Mouse (Mus musculus): ENCODE data around the gene Baz1b. TPM values are rescaled to one million over a fixed set of nuclear protein-coding genes. Genes with fewer than 3 reads are reported as not detected.
A peak's percentile ranks its signal among the peaks of the same experiment; 100 is the strongest.

Baz1b gene
- polyA plus RNA-seq, 1 experiment from 2014 or later, result 37.2 TPM

DNA sequence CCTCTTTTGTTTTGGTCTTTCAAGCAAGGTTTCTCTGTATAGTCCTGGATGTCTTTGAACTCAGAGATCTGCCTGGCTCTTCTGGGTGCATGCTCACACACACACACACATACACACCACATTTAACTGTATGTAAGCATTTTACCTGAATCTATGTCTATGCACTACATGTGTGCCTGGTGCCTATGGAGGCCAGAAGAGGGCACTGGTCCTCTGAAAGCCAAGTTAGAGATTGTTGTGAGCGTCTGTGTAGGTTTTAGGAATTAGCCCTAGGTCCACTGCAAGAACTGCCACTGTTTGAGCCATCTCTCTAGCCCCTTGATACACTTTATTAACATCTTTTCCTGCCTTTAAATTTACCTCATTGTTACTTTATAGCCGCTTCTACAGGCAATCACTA is 51.8 kb downstream of the Baz1b start:
- Histone ChIP-seq H3K36me3 (peaks cover 95% of the 10 kb centered on the region), H3K4me1 (replicated peaks) (peaks cover 41% of the 10 kb centered on the region), H3K9me3 (replicated peaks) (no peaks in the 10 kb centered on the region), H3K4me2 (no peak overlapping the region), H3K9ac (no peak overlapping the region), H3K4me3 (no peak overlapping the region), H3K27ac (ENCODE audit: poor library complexity, severe bottlenecking) (no peak overlapping the region), H3K27me3 (replicated peaks) (no peaks in the 10 kb centered on the region)
- WGBS, result 75% methylated on average over 2 of the region's 2 CpGs
- no peak for ATAC-seq (ENCODE audit: insufficient number of reproducible peaks, low FRiP score)

DNA sequence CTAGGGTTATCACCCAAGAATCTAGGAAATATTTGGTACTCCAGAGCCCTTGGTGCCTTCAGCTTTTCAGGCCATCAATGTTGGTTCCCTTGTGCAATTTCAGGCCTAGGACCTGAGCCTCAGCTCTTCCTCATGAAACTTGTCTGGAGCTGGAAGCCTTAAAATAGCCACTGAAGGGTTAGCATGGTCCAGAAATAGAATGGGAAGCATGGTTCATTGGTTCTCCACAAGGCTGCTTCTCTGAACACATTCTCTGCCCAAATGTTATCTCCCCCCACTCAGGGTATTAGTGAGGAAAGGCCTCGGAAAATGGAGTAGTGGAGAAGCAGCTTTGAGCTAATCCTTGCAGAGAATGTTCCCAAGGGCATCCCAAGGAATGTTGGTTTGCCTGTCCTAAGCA is 54.4 kb downstream of the Baz1b start:
- ATAC-seq (ENCODE audit: insufficient number of reproducible peaks, low FRiP score), result no peak
- 0 out of 2 replicates have a peak overlapping the region, but pooled peaks have one; percentile 2 for H3K9ac ChIP-seq
- peak overlapping the region; percentile 5 for H3K4me2 ChIP-seq
- no peaks in the 10 kb centered on the region for H3K9me3 ChIP-seq (replicated peaks)
- peaks cover 96% of the 10 kb centered on the region for H3K36me3 ChIP-seq
- H3K27me3 ChIP-seq (replicated peaks), result no peaks in the 10 kb centered on the region
- WGBS, result 50% methylated on average over 1 of the region's 1 CpGs
- H3K4me1 ChIP-seq (replicated peaks), result peaks cover 41% of the 10 kb centered on the region
- peak overlapping the region; percentile 95 for H3K27ac ChIP-seq (ENCODE audit: poor library complexity, severe bottlenecking)
- H3K4me3 ChIP-seq, result no peak overlapping the region

DNA sequence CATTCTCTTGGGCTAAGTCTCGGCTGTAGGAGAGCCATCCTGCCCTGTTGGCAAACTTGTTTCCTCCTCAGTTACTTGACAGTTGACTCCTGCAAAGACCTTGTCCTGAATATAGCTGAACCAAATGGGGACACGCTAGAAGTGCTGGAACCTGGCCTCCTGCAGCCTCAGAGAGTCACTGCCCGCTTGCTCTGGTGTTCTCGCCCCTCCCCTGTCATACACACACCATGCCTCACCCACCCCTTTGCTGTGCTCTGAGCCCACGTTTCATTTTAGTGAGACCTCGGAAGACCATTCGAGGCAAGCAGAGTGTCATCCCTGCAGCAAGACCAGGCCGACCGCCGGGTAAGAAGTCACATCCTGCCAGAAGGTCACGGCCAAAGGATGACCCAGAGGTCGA is 55.1 kb downstream of the Baz1b start:
- Histone ChIP-seq H3K4me1 (replicated peaks) (peaks cover 41% of the 10 kb centered on the region), H3K27ac (ENCODE audit: poor library complexity, severe bottlenecking) (peak overlapping the region; percentile 95), H3K4me3 (no peak overlapping the region), H3K9ac (no peak overlapping the region), H3K36me3 (peaks cover 93% of the 10 kb centered on the region), H3K9me3 (replicated peaks) (no peaks in the 10 kb centered on the region), H3K27me3 (replicated peaks) (no peaks in the 10 kb centered on the region), H3K4me2 (peak overlapping the region; percentile 5; the same call in 1 of the 2 replicates)
- no peak for ATAC-seq (ENCODE audit: insufficient number of reproducible peaks, low FRiP score)
- WGBS, result 74% methylated on average over 12 of the region's 12 CpGs

DNA sequence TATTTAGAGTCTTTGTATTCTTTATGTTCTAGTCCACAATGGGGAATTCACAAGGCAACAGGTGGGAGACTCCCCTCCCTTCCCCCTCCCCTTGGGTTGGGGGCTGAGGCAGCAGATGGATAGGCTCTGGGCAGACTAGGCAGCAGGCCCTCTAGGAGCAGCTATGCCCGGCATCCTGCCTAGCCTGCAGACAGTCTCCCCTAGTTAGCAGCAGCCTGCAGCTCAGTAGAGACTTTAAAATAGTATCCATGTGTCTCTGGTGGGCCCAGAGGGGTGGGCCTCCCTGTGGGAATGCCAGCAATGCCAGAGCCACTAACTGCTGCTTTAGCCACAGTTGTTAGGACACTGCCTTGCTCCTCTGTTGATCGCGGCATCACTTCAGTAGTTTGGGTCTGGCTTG is 55.5 kb downstream of the Baz1b start:
- H3K9ac ChIP-seq, result peak overlapping the region; percentile 15; the same call in 1 of the 2 replicates
- 54% methylated on average over 3 of the region's 3 CpGs for WGBS
- peaks cover 92% of the 10 kb centered on the region for H3K36me3 ChIP-seq
- ATAC-seq (ENCODE audit: insufficient number of reproducible peaks, low FRiP score), result no peak
- 0 out of 2 replicates have a peak overlapping the region, but pooled peaks have one; percentile 3 for H3K4me2 ChIP-seq
- H3K4me3 ChIP-seq, result no peak overlapping the region
- no peaks in the 10 kb centered on the region for H3K27me3 ChIP-seq (replicated peaks)
- H3K27ac ChIP-seq (ENCODE audit: poor library complexity, severe bottlenecking), result peak overlapping the region; percentile 95
- peaks cover 41% of the 10 kb centered on the region for H3K4me1 ChIP-seq (replicated peaks)
- H3K9me3 ChIP-seq (replicated peaks), result no peaks in the 10 kb centered on the region

DNA sequence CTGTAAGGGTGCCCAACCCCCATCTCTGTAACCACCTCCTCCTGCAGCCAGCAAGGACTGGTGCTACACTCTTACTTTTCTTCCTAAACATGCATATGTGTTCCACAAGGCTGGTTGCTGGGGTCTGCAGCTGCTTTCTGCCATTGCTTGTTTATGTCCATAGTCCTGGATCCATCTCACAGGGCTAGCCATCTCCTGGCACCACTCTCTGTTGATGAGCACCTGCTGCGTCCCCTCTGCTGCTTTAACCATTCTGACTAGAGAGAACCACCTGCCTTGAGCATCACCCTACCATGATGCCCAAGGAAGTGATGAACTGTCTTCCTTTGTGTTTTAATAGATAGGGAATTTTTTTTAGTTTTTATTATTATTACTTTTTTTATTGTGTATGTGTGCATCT is 56.1 kb downstream of the Baz1b start:
- 87% methylated on average over 1 of the region's 1 CpGs for WGBS

DNA sequence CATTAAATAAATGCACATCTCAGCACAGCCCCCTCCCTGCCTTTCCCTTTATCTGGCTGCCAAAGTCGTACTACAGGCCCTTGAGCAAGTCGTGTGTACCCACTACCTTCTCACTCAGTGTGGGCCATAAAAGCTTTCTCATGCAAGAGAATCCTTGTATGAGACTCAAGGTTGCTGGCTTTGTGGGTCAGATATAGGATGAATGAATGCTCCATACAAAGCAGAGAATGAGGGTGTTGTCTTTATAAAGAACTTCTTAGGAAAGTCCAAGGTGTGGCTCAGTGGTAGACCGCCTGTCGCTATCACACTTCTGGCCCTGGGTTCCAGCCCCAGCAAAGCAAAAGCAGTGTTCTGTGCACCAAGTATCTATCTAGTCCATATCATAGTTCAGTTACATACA is 59.5 kb downstream of the Baz1b start:
- no peak overlapping the region for H3K4me2 ChIP-seq
- H3K27ac ChIP-seq (ENCODE audit: poor library complexity, severe bottlenecking), result no peak overlapping the region
- no peak overlapping the region for H3K4me3 ChIP-seq
- peaks cover 53% of the 10 kb centered on the region for H3K36me3 ChIP-seq
- peaks cover 43% of the 10 kb centered on the region for H3K4me1 ChIP-seq (replicated peaks)
- H3K9ac ChIP-seq, result no peak overlapping the region
- 61% methylated on average over 4 of the region's 4 CpGs for WGBS
- no peaks in the 10 kb centered on the region for H3K9me3 ChIP-seq (replicated peaks)
- peaks cover 23% of the 10 kb centered on the region for H3K27me3 ChIP-seq (replicated peaks)
- ATAC-seq (ENCODE audit: insufficient number of reproducible peaks, low FRiP score), result no peak

More for the DNA sequence above, 56.1 kb downstream of the Baz1b start:
- ATAC-seq (ENCODE audit: insufficient number of reproducible peaks, low FRiP score), result no peak
- H3K4me3 ChIP-seq, result no peak overlapping the region
- no peaks in the 10 kb centered on the region for H3K27me3 ChIP-seq (replicated peaks)
- peaks cover 41% of the 10 kb centered on the region for H3K4me1 ChIP-seq (replicated peaks)
- H3K9me3 ChIP-seq (replicated peaks), result no peaks in the 10 kb centered on the region
- H3K9ac ChIP-seq, result peak overlapping the region; percentile 15; the same call in 1 of the 2 replicates
- peaks cover 86% of the 10 kb centered on the region for H3K36me3 ChIP-seq
- peak overlapping the region; percentile 95 for H3K27ac ChIP-seq (ENCODE audit: poor library complexity, severe bottlenecking)
- 0 out of 2 replicates have a peak overlapping the region, but pooled peaks have one; percentile 3 for H3K4me2 ChIP-seq

DNA sequence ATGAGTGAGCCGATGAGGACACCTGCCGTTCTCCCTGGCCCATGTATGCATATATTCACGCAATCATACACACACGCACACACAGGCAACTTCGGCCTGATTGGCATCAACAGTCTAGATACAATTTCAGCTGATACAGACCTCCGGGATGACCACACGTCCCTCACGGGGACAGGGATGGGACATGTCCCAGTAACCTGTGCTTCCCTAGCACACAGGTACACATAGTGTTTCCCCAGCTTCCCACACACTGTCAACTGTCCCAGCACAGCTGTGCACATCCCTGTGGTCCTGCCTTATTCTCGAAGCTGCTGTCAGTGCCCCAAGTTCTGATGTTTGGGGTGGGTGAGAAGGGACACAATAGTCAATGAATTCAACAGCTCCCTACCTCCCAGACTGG is 60.3 kb downstream of the Baz1b start:
- Histone ChIP-seq H3K4me3 (no peak overlapping the region), H3K9ac (no peak overlapping the region), H3K4me2 (no peak overlapping the region), H3K27ac (ENCODE audit: poor library complexity, severe bottlenecking) (no peak overlapping the region), H3K36me3 (peaks cover 44% of the 10 kb centered on the region), H3K27me3 (replicated peaks) (peaks cover 23% of the 10 kb centered on the region), H3K4me1 (replicated peaks) (peaks cover 35% of the 10 kb centered on the region), H3K9me3 (replicated peaks) (no peaks in the 10 kb centered on the region)
- no peak for ATAC-seq (ENCODE audit: insufficient number of reproducible peaks, low FRiP score)
- WGBS, result 78% methylated on average over 9 of the region's 9 CpGs

GRCm38 (mm10) chr5:135248956-135249676 is 62.1 kb downstream of the Baz1b start:
- no peak overlapping the region for H3K4me3 ChIP-seq
- peak overlapping the region; percentile 38 for H3K4me2 ChIP-seq
- H3K4me1 ChIP-seq (replicated peaks), result peaks cover 33% of the 10 kb centered on the region
- no peaks in the 10 kb centered on the region for H3K9me3 ChIP-seq (replicated peaks)
- WGBS, result 87% methylated on average over 16 of the region's 16 CpGs
- H3K9ac ChIP-seq, result 0 out of 2 replicates have a peak overlapping the region, but pooled peaks have one; percentile 17
- peaks cover 23% of the 10 kb centered on the region for H3K27me3 ChIP-seq (replicated peaks)
- ATAC-seq (ENCODE audit: insufficient number of reproducible peaks, low FRiP score), result no peak
- H3K36me3 ChIP-seq, result peaks cover 30% of the 10 kb centered on the region
- H3K27ac ChIP-seq (ENCODE audit: poor library complexity, severe bottlenecking), result no peak overlapping the region

GRCm38 (mm10) chr5:135250186-135251078 is 63.4 kb downstream of the Baz1b start:
- Histone ChIP-seq H3K9me3 (replicated peaks) (no peaks in the 10 kb centered on the region), H3K27ac (ENCODE audit: poor library complexity, severe bottlenecking) (no peak overlapping the region), H3K27me3 (replicated peaks) (peaks cover 23% of the 10 kb centered on the region), H3K36me3 (peaks cover 17% of the 10 kb centered on the region), H3K9ac (peak overlapping the region; percentile 72), H3K4me1 (replicated peaks) (peaks cover 38% of the 10 kb centered on the region), H3K4me3 (peak overlapping the region; percentile 68), H3K4me2 (peak overlapping the region; percentile 98)
- 3% methylated on average over 92 of the region's 92 CpGs for WGBS
- peak; percentile 46 for ATAC-seq (ENCODE audit: insufficient number of reproducible peaks, low FRiP score)

- H3K27me3 ChIP-seq (replicated peaks), result peaks cover 23% of the 10 kb centered on the region
- under 1% methylated on average over 51 of the region's 51 CpGs for WGBS
- H3K4me1 ChIP-seq (replicated peaks), result peaks cover 38% of the 10 kb centered on the region
- no peak within 1 kb of the TSS for H3K27ac ChIP-seq (ENCODE audit: poor library complexity, severe bottlenecking)
- H3K4me2 ChIP-seq, result peak within 1 kb of the TSS; percentile 98
- H3K4me3 ChIP-seq, result peak within 1 kb of the TSS; percentile 68
- peaks cover 11% of the 10 kb centered on the region for H3K36me3 ChIP-seq
- ATAC-seq (ENCODE audit: insufficient number of reproducible peaks, low FRiP score), result peak; percentile 89
- peaks cover 2% of the 10 kb centered on the region for H3K9me3 ChIP-seq (replicated peaks)
- H3K9ac ChIP-seq, result peak within 1 kb of the TSS; percentile 72
Observed at GRCm38 (mm10) chr5:135251079-135251454, 64.0 kb downstream of the Baz1b start, which contains the start of gene Fzd9. TSS of gene Fzd9 (minus strand) at chr5:135251230.

Data from heart, embryonic 12.5 days (tissue).